Mouse (Mus musculus) embryonic facial prominence, embryonic 11.5 days (tissue): ENCODE results near the gene Arhgap25. TPM values are rescaled to one million over a fixed set of nuclear protein-coding genes. Genes with fewer than 3 reads are reported as not detected.

Source experiments
- ATAC-seq: fragments of 200-750 bp; cut with Nextera tagmentation; replicated peaks from 2 replicates; pipeline ENCODE4 v1.8.0; 2017; ENCODE audit warnings: low read depth; ENCODE audit not compliant: insufficient number of reproducible peaks, low FRiP score, low TSS enrichment
- DNase-seq: peaks from one replicate; pipeline ENCODE4 v3.0.0-alpha.2; 2015; ENCODE audit warnings: low spot score
- H3K27ac ChIP-seq: fragments of 300-500 bp; sonication (generic); replicated peaks from 2 replicates; pipeline ENCODE4 v1.5.1; 2014; ENCODE audit warnings: mild to moderate bottlenecking, low read depth, low read length, control low read depth
- H3K27me3 ChIP-seq: fragments of 300-500 bp; sonication (generic); 2 replicates; pipeline ENCODE4 v1.6.1; 2014; ENCODE audit warnings: mild to moderate bottlenecking, low read length, moderate library complexity, mixed read lengths; ENCODE audit not compliant: control insufficient read depth, insufficient read depth
- H3K36me3 ChIP-seq: fragments of 300-500 bp; sonication (generic); replicated peaks from 2 replicates; pipeline ENCODE4 v1.6.1; 2014; ENCODE audit warnings: low read depth, mild to moderate bottlenecking, low read length, moderate library complexity, mixed read lengths; ENCODE audit not compliant: control insufficient read depth, insufficient read depth
- H3K4me1 ChIP-seq: fragments of 300-500 bp; sonication (generic); 2 replicates; pipeline ENCODE4 v1.6.1; 2014; ENCODE audit warnings: low read length, mixed read lengths; ENCODE audit not compliant: control insufficient read depth, insufficient read depth
- H3K4me2 ChIP-seq: fragments of 300-500 bp; sonication (generic); 2 replicates; pipeline ENCODE4 v1.6.1; 2014; ENCODE audit warnings: low read depth, mild to moderate bottlenecking, control low read depth, low read length, moderate library complexity
- H3K4me3 ChIP-seq: fragments of 300-500 bp; sonication (generic); 2 replicates; pipeline ENCODE4 v1.5.1; 2014; ENCODE audit warnings: low read depth, low read length, control low read depth
- H3K9ac ChIP-seq: fragments of 300-500 bp; sonication (generic); replicated peaks from 2 replicates; pipeline ENCODE4 v1.6.1; 2014; ENCODE audit warnings: mild to moderate bottlenecking, control low read depth, low read length
- H3K9me3 ChIP-seq: fragments of 300-500 bp; sonication (generic); replicated peaks from 2 replicates; pipeline ENCODE4 v1.6.1; 2016; ENCODE audit warnings: mild to moderate bottlenecking, low read length, inconsistent platforms, mixed read lengths; ENCODE audit not compliant: control insufficient read depth
- WGBS: fragments of 180-500 bp; shearing (Covaris S2); extraction: QIAGEN DNeasy Blood & Tissue Kit; methylation state at CpG from one replicate; pipeline ENCODE4 v1.1.7; 2014; 5-methylcytosine and 5-hydroxymethylcytosine counted together
- polyA plus RNA-seq: library from polyadenylated mRNA; unstranded; fragments of >200 nt; fragmentation: Nextera tagmentation; extraction: Ambion mirVana; gene quantifications from 2 replicates; pipeline ENCODE4 v1.2.1, GENCODE M21; 2014

The Arhgap25 gene
- polyA plus RNA-seq, 1 experiment from 2014 or later: 3.9 TPM

GRCm38 (mm10) chr6:87513046-87513767, 19.9 kb downstream of the Arhgap25 start:
- no peak overlapping the region for H3K4me2 ChIP-seq
- no peak overlapping the region for H3K27ac ChIP-seq
- no peaks in the 10 kb centered on the region for H3K27me3 ChIP-seq
- no peak for ATAC-seq
- H3K36me3 ChIP-seq: no peaks in the 10 kb centered on the region
- peak; percentile 74 for DNase-seq
- no peak overlapping the region for H3K4me3 ChIP-seq
- 75% methylated on average over 12 of the region's 12 CpGs for WGBS
- H3K4me1 ChIP-seq: no peaks in the 10 kb centered on the region
- no peaks in the 10 kb centered on the region for H3K9me3 ChIP-seq
- no peak overlapping the region for H3K9ac ChIP-seq

- WGBS: 75% methylated on average over 4 of the region's 4 CpGs
- H3K4me2 ChIP-seq: no peak overlapping the region
- H3K36me3 ChIP-seq: no peaks in the 10 kb centered on the region
- H3K9me3 ChIP-seq: no peaks in the 10 kb centered on the region
- DNase-seq (no peak), ATAC-seq (no peak)
- no peaks in the 10 kb centered on the region for H3K4me1 ChIP-seq
- no peak overlapping the region for H3K27ac ChIP-seq
- no peak overlapping the region for H3K9ac ChIP-seq
- no peaks in the 10 kb centered on the region for H3K27me3 ChIP-seq
- no peak overlapping the region for H3K4me3 ChIP-seq
These were observed 22.1 kb downstream of the Arhgap25 start for GRCm38 (mm10) chr6:87510999-87511398.

GRCm38 (mm10) chr6:87509806-87510205, 23.3 kb downstream of the Arhgap25 start:
- no peak overlapping the region for H3K27ac ChIP-seq
- DNase-seq: no peak
- no peak overlapping the region for H3K4me2 ChIP-seq
- no peak for ATAC-seq
- H3K4me1 ChIP-seq: no peaks in the 10 kb centered on the region
- WGBS: 77% methylated on average over 2 of the region's 2 CpGs
- H3K4me3 ChIP-seq: no peak overlapping the region
- no peaks in the 10 kb centered on the region for H3K9me3 ChIP-seq
- no peak overlapping the region for H3K9ac ChIP-seq
- no peaks in the 10 kb centered on the region for H3K36me3 ChIP-seq
- H3K27me3 ChIP-seq: no peaks in the 10 kb centered on the region

GRCm38 (mm10) chr6:87504875-87505274, 28.2 kb downstream of the Arhgap25 start:
- WGBS: 74% methylated on average over 5 of the region's 7 CpGs
- no peak overlapping the region for H3K9ac ChIP-seq
- no peaks in the 10 kb centered on the region for H3K4me1 ChIP-seq
- no peak overlapping the region for H3K4me2 ChIP-seq
- no peaks in the 10 kb centered on the region for H3K27me3 ChIP-seq
- DNase-seq: no peak
- ATAC-seq: no peak
- H3K9me3 ChIP-seq: no peaks in the 10 kb centered on the region
- no peak overlapping the region for H3K4me3 ChIP-seq
- no peak overlapping the region for H3K27ac ChIP-seq
- no peaks in the 10 kb centered on the region for H3K36me3 ChIP-seq

- Histone ChIP-seq H3K4me2 (no peak overlapping the region), H3K36me3 (no peaks in the 10 kb centered on the region), H3K4me3 (no peak overlapping the region), H3K27me3 (no peaks in the 10 kb centered on the region), H3K27ac (no peak overlapping the region), H3K9ac (no peak overlapping the region), H3K4me1 (no peaks in the 10 kb centered on the region), H3K9me3 (no peaks in the 10 kb centered on the region)
- ATAC-seq (no peak), DNase-seq (no peak)
- 74% methylated on average over 5 of the region's 5 CpGs for WGBS
These were observed 29.1 kb downstream of the Arhgap25 start for GRCm38 (mm10) chr6:87503976-87504375.

- 90% methylated on average over 1 of the region's 1 CpGs for WGBS
- H3K9me3 ChIP-seq: no peaks in the 10 kb centered on the region
- DNase-seq (no peak), ATAC-seq (no peak)
- no peak overlapping the region for H3K9ac ChIP-seq
- no peak overlapping the region for H3K27ac ChIP-seq
- H3K4me1 ChIP-seq: no peaks in the 10 kb centered on the region
- no peak overlapping the region for H3K4me3 ChIP-seq
- no peaks in the 10 kb centered on the region for H3K27me3 ChIP-seq
- H3K36me3 ChIP-seq: no peaks in the 10 kb centered on the region
- H3K4me2 ChIP-seq: no peak overlapping the region
These were observed 29.5 kb downstream of the Arhgap25 start for GRCm38 (mm10) chr6:87503536-87503935.

GRCm38 (mm10) chr6:87502831-87503286, 30.2 kb downstream of the Arhgap25 start:
- 77% methylated on average over 10 of the region's 10 CpGs for WGBS
- ATAC-seq (no peak), DNase-seq (no peak)
- Histone ChIP-seq H3K4me2 (no peak overlapping the region), H3K27me3 (no peaks in the 10 kb centered on the region), H3K9ac (no peak overlapping the region), H3K9me3 (no peaks in the 10 kb centered on the region), H3K36me3 (no peaks in the 10 kb centered on the region), H3K4me3 (no peak overlapping the region), H3K4me1 (no peaks in the 10 kb centered on the region), H3K27ac (no peak overlapping the region)

- H3K4me2 ChIP-seq: no peak overlapping the region
- H3K4me1 ChIP-seq: no peaks in the 10 kb centered on the region
- no peak for DNase-seq
- no peak overlapping the region for H3K9ac ChIP-seq
- H3K9me3 ChIP-seq: no peaks in the 10 kb centered on the region
- H3K4me3 ChIP-seq: no peak overlapping the region
- WGBS: 81% methylated on average over 6 of the region's 6 CpGs
- no peaks in the 10 kb centered on the region for H3K27me3 ChIP-seq
- ATAC-seq: no peak
- no peak overlapping the region for H3K27ac ChIP-seq
- no peaks in the 10 kb centered on the region for H3K36me3 ChIP-seq
These were observed 30.6 kb downstream of the Arhgap25 start for GRCm38 (mm10) chr6:87502411-87502810.
